Mouse (Mus musculus): ENCODE results near the gene Rnf10.
"Not testable (repeated sequence)": the region's sequence is repeated elsewhere in the genome, so short reads cannot be mapped to it uniquely, and the experiment has no call there.

The Rnf10 gene

GRCm38 (mm10) chr5:115272812-115273548 lies at the start of gene Rnf10:
TSS of gene Rnf10 (minus strand) at chr5:115272898.
- DNase-seq = peak; percentile 99

- DNase-seq = peak; percentile 67
Measured at GRCm38 (mm10) chr5:115319004-115319940, 46.6 kb upstream of the Rnf10 start.

- DNase-seq = no peak
Measured at GRCm38 (mm10) chr5:115317645-115318328, 45.1 kb upstream of the Rnf10 start.

GRCm38 (mm10) chr5:115316968-115317644 lies 44.4 kb upstream of the Rnf10 start:
- DNase-seq = no peak

GRCm38 (mm10) chr5:115313668-115313943 lies 40.9 kb upstream of the Rnf10 start:
- no peak for DNase-seq

GRCm38 (mm10) chr5:115312816-115313667 lies 40.3 kb upstream of the Rnf10 start:
- DNase-seq = no peak

GRCm38 (mm10) chr5:115312354-115312753 lies 39.7 kb upstream of the Rnf10 start:
- no peak for DNase-seq

GRCm38 (mm10) chr5:115302190-115302589 lies 29.5 kb upstream of the Rnf10 start:
- not testable (repeated sequence) for DNase-seq

GRCm38 (mm10) chr5:115301615-115302014 lies 28.9 kb upstream of the Rnf10 start:
- peak; percentile 28 for DNase-seq

GRCm38 (mm10) chr5:115300792-115301614 lies 28.3 kb upstream of the Rnf10 start, which contains the start of gene Dynll1:
TSS of gene Dynll1 (minus strand) at chr5:115300999.
- peak; percentile 99 for DNase-seq

GRCm38 (mm10) chr5:115300035-115300744 lies 27.5 kb upstream of the Rnf10 start:
- peak; percentile 58 for DNase-seq

- DNase-seq = no peak
Measured at GRCm38 (mm10) chr5:115296347-115296746, 23.6 kb upstream of the Rnf10 start.

- no peak for DNase-seq
Measured at GRCm38 (mm10) chr5:115294173-115294572, 21.5 kb upstream of the Rnf10 start.

GRCm38 (mm10) chr5:115284735-115285134 lies 12.0 kb upstream of the Rnf10 start:
- DNase-seq = no peak

- DNase-seq = peak; percentile 40
Measured at GRCm38 (mm10) chr5:115280050-115280687, 7.5 kb upstream of the Rnf10 start.

- peak; percentile 84 for DNase-seq
Measured at GRCm38 (mm10) chr5:115279226-115280049, 6.7 kb upstream of the Rnf10 start, which contains the start of gene Coq5. TSS of gene Coq5 (plus strand) at chr5:115279666.

- DNase-seq = no peak
Measured at GRCm38 (mm10) chr5:115278785-115279184, 6.1 kb upstream of the Rnf10 start.

GRCm38 (mm10) chr5:115278053-115278452 lies 5.4 kb upstream of the Rnf10 start:
- DNase-seq = no peak

- no peak for DNase-seq
Measured at GRCm38 (mm10) chr5:115275998-115276397, 3.3 kb upstream of the Rnf10 start.
